Mouse (Mus musculus): ENCODE results near the gene Olfr907. TPM values are rescaled to one million over a fixed set of nuclear protein-coding genes. Genes with fewer than 3 reads are reported as not detected.

Gene Olfr907
- polyA plus RNA-seq (2012; rRNA removed; ENCODE audit: low replicate concordance): not detected in 2 replicates

DNA sequence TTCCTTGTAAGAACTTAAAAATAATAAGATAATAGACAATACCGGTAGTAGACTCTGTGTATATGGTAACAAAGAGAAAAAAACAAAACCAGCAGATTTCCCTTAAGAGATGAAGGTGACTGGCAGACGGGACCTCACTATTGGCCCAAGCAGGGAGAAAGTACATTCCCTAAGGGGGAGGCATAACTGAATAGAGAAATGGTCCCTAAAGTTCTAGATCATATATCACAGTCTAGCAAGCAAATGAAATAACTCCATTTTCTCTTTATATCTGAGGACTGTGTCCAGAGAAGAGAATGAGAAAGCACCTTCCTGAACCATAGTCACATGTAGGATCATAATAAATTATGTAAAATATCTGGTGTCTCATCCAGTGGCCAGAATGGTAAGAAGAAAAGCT lies at the start of gene Olfr907:
Gene Olfr907 (plus strand): TSS at position 301 of the 400 bp plus-strand sequence.

DNA sequence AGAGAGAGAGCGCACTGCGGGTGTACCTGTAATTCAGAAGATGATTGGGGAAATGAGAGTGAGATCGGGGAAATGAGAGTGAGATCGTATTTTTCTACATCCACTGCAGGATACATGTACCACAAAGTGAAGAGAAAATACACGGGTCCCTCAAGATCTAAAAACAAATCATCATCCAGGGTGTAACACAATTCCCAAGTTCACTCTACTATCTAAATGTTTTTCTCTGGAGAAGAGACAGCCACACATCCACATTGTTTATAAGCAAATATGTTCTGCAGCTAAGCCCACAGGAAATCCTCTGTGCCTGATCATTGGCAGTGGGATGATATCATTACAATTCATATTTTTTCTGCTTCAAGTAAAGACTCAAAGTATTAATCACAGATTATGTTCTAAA lies 48.2 kb upstream of the Olfr907 start, which contains the start of gene Olfr902:
Gene Olfr902 (plus strand): TSS at position 301 of the 400 bp plus-strand sequence.

DNA sequence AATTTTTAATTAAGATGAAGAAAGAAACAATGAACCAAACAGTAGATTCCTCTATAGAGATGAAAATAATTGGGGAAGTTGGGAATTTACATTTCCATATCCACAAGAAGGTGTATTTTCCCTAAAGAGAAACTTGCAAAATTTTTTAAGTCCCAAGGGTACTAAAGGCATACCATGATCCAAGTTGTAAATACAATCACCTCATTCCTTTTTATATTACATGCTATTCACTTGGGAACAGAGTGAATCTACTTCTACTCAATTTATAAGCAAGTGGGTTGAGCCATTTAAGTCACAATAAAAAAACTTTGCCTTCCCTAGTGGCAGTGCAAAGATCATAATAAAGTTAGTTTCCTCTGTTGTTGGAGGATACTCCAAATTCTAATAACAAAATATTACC lies 32.8 kb upstream of the Olfr907 start, which contains the start of gene Olfr904:
Gene Olfr904 (plus strand): TSS at position 301 of the 400 bp plus-strand sequence.

DNA sequence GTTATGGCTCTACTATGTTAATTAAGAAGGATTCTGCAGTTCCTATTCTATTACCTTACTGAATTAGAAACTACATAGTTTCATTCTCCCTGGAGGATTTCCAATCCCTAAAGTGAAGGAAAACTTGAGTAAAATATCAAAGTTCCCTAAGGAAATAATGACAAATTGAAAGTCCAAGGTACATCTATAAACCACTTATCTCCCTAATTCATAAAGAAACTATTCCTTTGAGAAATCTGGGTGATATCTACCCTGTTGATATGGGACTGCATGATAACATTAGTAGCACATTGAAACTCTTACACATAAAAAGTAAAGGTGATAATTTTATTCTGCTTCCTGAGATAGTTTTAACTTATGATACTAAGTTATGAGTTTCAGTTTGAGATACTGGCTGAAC lies 24.8 kb upstream of the Olfr907 start, which contains the start of gene Olfr905:
Gene Olfr905 (plus strand): TSS at position 301 of the 400 bp plus-strand sequence.

DNA sequence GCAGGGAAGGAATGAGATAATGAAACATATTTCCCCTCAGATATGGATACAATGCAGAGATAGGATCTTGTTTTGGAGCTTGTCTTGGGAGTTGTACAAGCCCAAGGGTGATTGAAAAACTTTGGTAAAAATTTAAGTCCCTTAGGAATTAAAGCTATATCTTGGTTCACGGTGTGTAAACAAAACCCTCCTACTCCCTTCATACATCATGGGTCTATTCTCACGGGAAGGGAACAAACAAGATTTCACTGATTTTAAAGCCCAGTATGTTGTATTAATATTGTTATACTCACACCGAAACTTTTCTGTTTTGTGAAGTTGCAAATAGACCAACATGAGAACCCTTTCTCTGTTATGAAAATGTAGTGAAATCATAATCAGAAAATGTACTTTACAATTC lies 8.8 kb upstream of the Olfr907 start, which contains the start of gene Olfr906:
Gene Olfr906 (plus strand): TSS at position 301 of the 400 bp plus-strand sequence.

DNA sequence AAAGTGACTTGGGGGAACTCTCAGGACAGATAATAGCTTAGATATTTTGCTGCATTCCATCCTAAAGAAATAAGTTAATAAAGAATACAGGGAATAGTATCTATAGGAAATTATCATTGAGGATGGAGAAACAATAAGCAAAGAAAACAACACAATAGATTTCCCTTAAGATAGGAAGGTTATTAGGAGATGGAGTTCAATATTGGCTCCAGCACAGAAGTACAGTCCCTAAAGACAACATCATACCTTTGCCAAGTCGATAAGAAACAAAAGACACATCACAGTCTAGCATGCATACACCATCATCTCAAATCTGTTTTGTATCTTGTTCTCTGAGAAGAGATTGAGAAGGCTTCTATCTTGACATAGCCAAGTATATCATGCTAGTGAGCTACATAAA lies 25.7 kb downstream of the Olfr907 start, which contains the start of gene Olfr911-ps1:
Gene Olfr911-ps1 (plus strand): TSS at position 301 of the 400 bp plus-strand sequence.

DNA sequence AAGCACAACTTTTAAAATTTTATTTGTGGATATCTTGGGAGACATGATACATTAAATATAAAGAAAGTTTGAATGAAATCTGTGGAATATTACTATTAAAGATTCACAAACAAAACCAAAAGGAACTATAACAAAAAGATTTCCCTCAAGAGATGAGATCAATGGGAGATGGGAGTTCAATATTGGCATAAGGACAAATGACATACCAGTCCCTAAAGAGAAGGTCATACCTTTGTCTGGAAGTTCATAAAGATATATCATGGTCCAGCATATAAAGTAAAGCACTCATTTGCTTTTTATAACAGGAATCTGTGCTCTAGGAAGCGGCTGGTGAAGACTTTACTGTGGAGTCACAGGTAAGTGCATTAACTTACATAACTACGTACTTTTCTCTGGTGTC lies 41.9 kb downstream of the Olfr907 start, which contains the start of gene Olfr910:
Gene Olfr910 (plus strand): TSS at position 301 of the 400 bp plus-strand sequence.

Other genes with a start within 250 kb of the Olfr907 start
- gene Olfr143, start 243.0 kb upstream of the Olfr907 start, polyA plus RNA-seq (2012; rRNA removed; ENCODE audit: low replicate concordance): not detected in 2 replicates
- gene Olfr895, start 227.9 kb upstream of the Olfr907 start, polyA plus RNA-seq (2012; rRNA removed; ENCODE audit: low replicate concordance): not detected in 2 replicates
- not detected in 2 replicates for gene Olfr896-ps1, start 204.7 kb upstream of the Olfr907 start, polyA plus RNA-seq (2012; rRNA removed; ENCODE audit: low replicate concordance)
- gene Olfr25, start 166.7 kb upstream of the Olfr907 start, polyA plus RNA-seq (2012; rRNA removed; ENCODE audit: low replicate concordance): not detected in 2 replicates
- gene Olfr898, start 147.4 kb upstream of the Olfr907 start, polyA plus RNA-seq (2012; rRNA removed; ENCODE audit: low replicate concordance): not detected in 2 replicates
- gene Olfr250, start 128.9 kb upstream of the Olfr907 start, polyA plus RNA-seq (2012; rRNA removed; ENCODE audit: low replicate concordance): not detected in 2 replicates
- gene Olfr251, start 118.7 kb upstream of the Olfr907 start, polyA plus RNA-seq (2012; rRNA removed; ENCODE audit: low replicate concordance): not detected in 2 replicates
- gene Olfr147, start 94.1 kb upstream of the Olfr907 start, polyA plus RNA-seq (2012; rRNA removed; ENCODE audit: low replicate concordance): not detected in 2 replicates
- gene Olfr901, start 66.3 kb upstream of the Olfr907 start, polyA plus RNA-seq (2012; rRNA removed; ENCODE audit: low replicate concordance): not detected in 2 replicates
- gene Olfr902, start 48.1 kb upstream of the Olfr907 start, polyA plus RNA-seq (2012; rRNA removed; ENCODE audit: low replicate concordance): not detected in 2 replicates
- gene Olfr904, start 32.7 kb upstream of the Olfr907 start, polyA plus RNA-seq (2012; rRNA removed; ENCODE audit: low replicate concordance): not detected in 2 replicates
- gene Olfr905, start 24.7 kb upstream of the Olfr907 start, polyA plus RNA-seq (2012; rRNA removed; ENCODE audit: low replicate concordance): not detected in 2 replicates
- gene Olfr906, start 8.7 kb upstream of the Olfr907 start, polyA plus RNA-seq (2012; rRNA removed; ENCODE audit: low replicate concordance): not detected in 2 replicates
- gene Olfr911-ps1, start 25.8 kb downstream of the Olfr907 start, polyA plus RNA-seq (2012; rRNA removed; ENCODE audit: low replicate concordance): not detected in 2 replicates
- gene Olfr910, start 42.0 kb downstream of the Olfr907 start, polyA plus RNA-seq (2012; rRNA removed; ENCODE audit: low replicate concordance): not detected in 2 replicates
- not detected in 2 replicates for gene Olfr912, start 84.4 kb downstream of the Olfr907 start, polyA plus RNA-seq (2012; rRNA removed; ENCODE audit: low replicate concordance)
- not detected in 2 replicates for gene Olfr913, start 97.0 kb downstream of the Olfr907 start, polyA plus RNA-seq (2012; rRNA removed; ENCODE audit: low replicate concordance)
- gene Olfr914, start 109.3 kb downstream of the Olfr907 start, polyA plus RNA-seq (2012; rRNA removed; ENCODE audit: low replicate concordance): not detected in 2 replicates
- not detected in 2 replicates for gene Olfr916, start 164.1 kb downstream of the Olfr907 start, polyA plus RNA-seq (2012; rRNA removed; ENCODE audit: low replicate concordance)
- not detected in 2 replicates for gene Olfr917, start 170.0 kb downstream of the Olfr907 start, polyA plus RNA-seq (2012; rRNA removed; ENCODE audit: low replicate concordance)
- not detected in 2 replicates for gene Olfr918, start 178.8 kb downstream of the Olfr907 start, polyA plus RNA-seq (2012; rRNA removed; ENCODE audit: low replicate concordance)
- not detected in 2 replicates for gene Olfr919, start 207.9 kb downstream of the Olfr907 start, polyA plus RNA-seq (2012; rRNA removed; ENCODE audit: low replicate concordance)
- gene Vwa5a, start 222.5 kb downstream of the Olfr907 start, polyA plus RNA-seq (2012; rRNA removed; ENCODE audit: low replicate concordance): 29.9 and 35.9 TPM in 2 replicates

Measured in subcutaneous adipose tissue, adult 2 months (tissue).